Mouse (Mus musculus) kidney, postnatal 4 days (tissue): ENCODE results near the gene Uggt1.
A peak's percentile ranks its signal among the peaks of the same experiment; 100 is the strongest.

Experiments
- DNase-seq, 2 experiments: peaks; one replicate each; pipeline ENCODE4 v3.0.0; 2021; ENCODE audit warnings: mixed read lengths in 2 of 2

Uggt1 gene

GRCm38 (mm10) chr1:36172941-36173340, 71.6 kb downstream of the Uggt1 start:
- DNase-seq, result no peak

- no peak for DNase-seq
Observed at GRCm38 (mm10) chr1:36162687-36163086, 81.8 kb downstream of the Uggt1 start.

GRCm38 (mm10) chr1:36161208-36161607, 83.3 kb downstream of the Uggt1 start:
- DNase-seq, result no peak

GRCm38 (mm10) chr1:36160246-36160645, 84.3 kb downstream of the Uggt1 start:
- DNase-seq, result no peak

- peak; percentile 55 to 65 for DNase-seq
Observed at GRCm38 (mm10) chr1:36149411-36149810, 95.1 kb downstream of the Uggt1 start.

GRCm38 (mm10) chr1:36148809-36149208, 95.7 kb downstream of the Uggt1 start:
- no peak for DNase-seq

- DNase-seq, result peak; percentile 69 to 70
Observed at GRCm38 (mm10) chr1:36145050-36145449, 99.5 kb downstream of the Uggt1 start.

GRCm38 (mm10) chr1:36140311-36140710, 104.2 kb downstream of the Uggt1 start:
- DNase-seq, result no peak

- DNase-seq, result peak; percentile 86
Observed at GRCm38 (mm10) chr1:36134584-36134983, 109.9 kb downstream of the Uggt1 start.

GRCm38 (mm10) chr1:36133647-36134046, 110.9 kb downstream of the Uggt1 start:
- no peak for DNase-seq

GRCm38 (mm10) chr1:36133041-36133440, 111.5 kb downstream of the Uggt1 start:
- DNase-seq, result no peak

GRCm38 (mm10) chr1:36132211-36132610, 112.3 kb downstream of the Uggt1 start:
- no peak for DNase-seq

- DNase-seq, result no peak
Observed at GRCm38 (mm10) chr1:36131766-36132165, 112.8 kb downstream of the Uggt1 start.

- no peak for DNase-seq
Observed at GRCm38 (mm10) chr1:36131154-36131553, 113.4 kb downstream of the Uggt1 start.

- DNase-seq, result no peak
Observed at GRCm38 (mm10) chr1:36130307-36131035, 114.0 kb downstream of the Uggt1 start.

- DNase-seq, result no peak
Observed at GRCm38 (mm10) chr1:36129881-36130280, 114.6 kb downstream of the Uggt1 start.

- peak; percentile 78 to 83 for DNase-seq
Observed at GRCm38 (mm10) chr1:36129126-36129525, 115.4 kb downstream of the Uggt1 start.

GRCm38 (mm10) chr1:36125076-36125475, 119.4 kb downstream of the Uggt1 start:
- DNase-seq, result no peak

- DNase-seq, result no peak
Observed at GRCm38 (mm10) chr1:36121172-36121571, 123.3 kb downstream of the Uggt1 start.

- DNase-seq, result no peak
Observed at GRCm38 (mm10) chr1:36119426-36119825, 125.1 kb downstream of the Uggt1 start.

GRCm38 (mm10) chr1:36118958-36119357, 125.6 kb downstream of the Uggt1 start:
- no peak for DNase-seq

GRCm38 (mm10) chr1:36118061-36118685, 126.3 kb downstream of the Uggt1 start:
- no peak for DNase-seq

GRCm38 (mm10) chr1:36116488-36116887, 128.0 kb downstream of the Uggt1 start:
- no peak for DNase-seq

GRCm38 (mm10) chr1:36114844-36115243, 129.7 kb downstream of the Uggt1 start:
- no peak for DNase-seq

- DNase-seq, result no peak
Observed at GRCm38 (mm10) chr1:36113670-36114069, 130.8 kb downstream of the Uggt1 start.
